Mouse (Mus musculus) neural tube, embryonic 14.5 days (tissue): ENCODE results near the gene Gm44511. TPM values are rescaled to one million over a fixed set of nuclear protein-coding genes. Genes with fewer than 3 reads are reported as not detected.

Source experiments
- ATAC-seq: fragments of 200-750 bp; cut with Nextera tagmentation; 2 replicates; pipeline ENCODE4 v1.8.0; 2017; ENCODE audit warnings: low read depth, mild to moderate bottlenecking, moderate TSS enrichment, moderate library complexity
- H3K27ac ChIP-seq: fragments of 300-500 bp; sonication (generic); 2 replicates; pipeline ENCODE4 v1.5.1; 2014; ENCODE audit warnings: low read depth, mild to moderate bottlenecking, control low read depth, low read length, moderate library complexity, mixed read lengths
- H3K27me3 ChIP-seq: fragments of 300-500 bp; sonication (generic); 2 replicates; pipeline ENCODE4 v1.6.1; 2014; ENCODE audit warnings: low read length; ENCODE audit not compliant: control insufficient read depth, insufficient read depth
- H3K36me3 ChIP-seq: fragments of 300-500 bp; sonication (generic); 2 replicates; pipeline ENCODE4 v1.6.1; 2014; ENCODE audit warnings: low read length, mixed read lengths; ENCODE audit not compliant: control insufficient read depth, insufficient read depth
- H3K4me1 ChIP-seq: fragments of 300-500 bp; sonication (generic); 2 replicates; pipeline ENCODE4 v1.6.1; 2014; ENCODE audit warnings: low read length; ENCODE audit not compliant: control insufficient read depth, insufficient read depth
- H3K4me2 ChIP-seq: fragments of 300-500 bp; sonication (generic); 2 replicates; pipeline ENCODE4 v1.6.1; 2014; ENCODE audit warnings: mild to moderate bottlenecking, low read depth, low read length, control low read depth
- H3K4me3 ChIP-seq: fragments of 300-500 bp; sonication (generic); 2 replicates; pipeline ENCODE4 v1.5.1; 2014; ENCODE audit warnings: low read depth, low read length, control low read depth, mixed read lengths
- H3K9ac ChIP-seq: fragments of 300-500 bp; sonication (generic); replicated peaks from 2 replicates; pipeline ENCODE4 v1.6.1; 2014; ENCODE audit warnings: low read depth, mild to moderate bottlenecking, control low read depth, low read length, mixed read lengths
- H3K9me3 ChIP-seq: fragments of 300-500 bp; sonication (generic); 2 replicates; pipeline ENCODE4 v1.6.1; 2016; ENCODE audit warnings: low read length; ENCODE audit not compliant: control insufficient read depth
- WGBS: fragments of 180-500 bp; shearing (Covaris S2); extraction: QIAGEN DNeasy Blood & Tissue Kit; methylation state at CpG from one replicate; pipeline ENCODE4 v1.1.7; 2014; 5-methylcytosine and 5-hydroxymethylcytosine counted together
- polyA plus RNA-seq: library from polyadenylated mRNA; unstranded; fragments of >200 nt; fragmentation: Nextera tagmentation; extraction: Ambion mirVana; gene quantifications from 2 replicates; pipeline ENCODE4 v1.2.1, GENCODE M21; 2014

Gene Gm44511
- polyA plus RNA-seq: not detected in 2 replicates

DNA sequence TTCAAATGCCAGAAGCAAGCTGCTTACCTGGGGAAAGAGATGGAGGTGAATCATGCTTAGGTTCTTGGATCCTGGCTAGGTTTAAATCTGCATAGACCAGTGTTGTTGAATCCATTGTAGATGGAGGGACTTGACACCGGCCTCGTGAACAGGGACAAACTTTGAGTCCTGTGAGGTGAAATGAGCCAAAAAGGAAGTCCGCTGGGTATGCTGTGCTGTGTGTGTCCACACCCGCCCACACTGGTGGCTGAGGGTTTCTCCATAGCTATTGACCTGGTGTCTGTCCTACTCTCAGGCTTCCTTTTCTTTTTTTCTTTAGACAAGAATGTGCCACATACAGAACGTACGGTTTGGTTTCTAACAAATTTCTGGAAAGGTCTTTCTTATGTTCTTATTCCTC lies at the start of gene Gm44511, which contains the start of gene Klrb1b:
TSS of gene Gm44511 (minus strand) at position 184 of the 400 bp plus-strand sequence.
TSS of gene Klrb1b (minus strand) at position 200 of the 400 bp plus-strand sequence.
- H3K9me3 ChIP-seq: no peaks in the 10 kb centered on the region
- H3K4me2 ChIP-seq: no peak within 1 kb of the TSS
- no peaks in the 10 kb centered on the region for H3K36me3 ChIP-seq
- H3K9ac ChIP-seq: no peak within 1 kb of the TSS
- H3K4me3 ChIP-seq: no peak within 1 kb of the TSS
- 90% methylated on average over 6 of the region's 6 CpGs for WGBS
- H3K4me1 ChIP-seq: no peaks in the 10 kb centered on the region
- no peak within 1 kb of the TSS for H3K27ac ChIP-seq
- no peak for ATAC-seq
- no peaks in the 10 kb centered on the region for H3K27me3 ChIP-seq

DNA sequence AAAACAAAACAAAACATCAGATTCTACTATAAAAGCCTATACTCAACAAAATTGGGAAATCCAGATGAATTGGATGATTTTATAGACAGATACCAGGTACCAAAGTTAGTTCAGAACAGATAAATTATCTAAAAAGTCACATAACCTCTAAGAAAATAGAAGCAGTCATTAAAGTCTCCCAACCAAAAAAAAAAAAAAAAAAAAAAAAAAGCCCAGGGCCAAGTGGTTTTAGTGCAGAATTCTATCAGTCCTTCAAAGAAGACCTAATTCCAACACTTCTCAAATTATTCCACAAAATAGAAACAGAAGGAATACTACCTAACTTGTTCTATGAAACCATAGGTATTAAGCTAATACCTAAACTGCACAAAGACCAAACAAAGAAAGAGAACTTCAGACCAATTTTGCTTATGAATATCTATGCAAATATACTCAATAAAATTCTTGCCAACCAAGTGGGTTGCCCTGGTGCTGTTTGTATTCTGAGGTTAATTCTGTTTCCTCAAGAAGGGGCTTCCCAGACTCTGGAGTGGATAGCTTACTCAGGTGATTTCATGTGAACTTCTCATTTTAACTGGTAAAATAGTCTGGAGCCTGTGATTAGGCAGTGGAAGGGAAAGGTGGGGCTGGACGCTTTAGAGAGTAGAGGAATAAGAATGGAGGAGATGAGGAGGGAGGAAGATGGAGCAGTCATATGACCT lies 45.9 kb upstream of the Gm44511 start:
- H3K27me3 ChIP-seq: no peaks in the 10 kb centered on the region
- no peak overlapping the region for H3K9ac ChIP-seq
- H3K9me3 ChIP-seq: no peaks in the 10 kb centered on the region
- H3K4me2 ChIP-seq: no peak overlapping the region
- 94% methylated on average over 1 of the region's 1 CpGs for whole genome bisulfite sequencing
- H3K27ac ChIP-seq: no peak overlapping the region
- no peaks in the 10 kb centered on the region for H3K4me1 ChIP-seq
- H3K36me3 ChIP-seq: no peaks in the 10 kb centered on the region
- H3K4me3 ChIP-seq: no peak overlapping the region
- no peak for ATAC-seq

GRCm38 (mm10) chr6:128868861-128869260 lies 42.7 kb upstream of the Gm44511 start:
- ATAC-seq: no peak
- Histone ChIP-seq H3K36me3 (no peaks in the 10 kb centered on the region), H3K9ac (no peak overlapping the region), H3K9me3 (no peaks in the 10 kb centered on the region), H3K4me2 (no peak overlapping the region), H3K4me1 (no peaks in the 10 kb centered on the region), H3K27me3 (no peaks in the 10 kb centered on the region), H3K27ac (no peak overlapping the region), H3K4me3 (no peak overlapping the region)
- WGBS: 7% methylated on average over 3 of the region's 3 CpGs

- Histone ChIP-seq H3K9ac (no peak overlapping the region), H3K4me2 (no peak overlapping the region), H3K9me3 (no peaks in the 10 kb centered on the region), H3K27ac (no peak overlapping the region), H3K4me3 (no peak overlapping the region), H3K36me3 (no peaks in the 10 kb centered on the region), H3K4me1 (no peaks in the 10 kb centered on the region), H3K27me3 (no peaks in the 10 kb centered on the region)
- WGBS: 85% methylated on average over 2 of the region's 2 CpGs
- ATAC-seq: no peak
These were observed 31.9 kb upstream of the Gm44511 start for GRCm38 (mm10) chr6:128857976-128858375.

- Histone ChIP-seq H3K9me3 (no peaks in the 10 kb centered on the region), H3K4me1 (no peaks in the 10 kb centered on the region), H3K4me3 (no peak overlapping the region), H3K36me3 (no peaks in the 10 kb centered on the region), H3K4me2 (no peak overlapping the region), H3K27ac (no peak overlapping the region), H3K9ac (no peak overlapping the region), H3K27me3 (no peaks in the 10 kb centered on the region)
- ATAC-seq: peak; percentile 62; the same call in 1 of the 2 replicates
- WGBS: 53% methylated on average over 5 of the region's 5 CpGs
These were observed 30.1 kb upstream of the Gm44511 start for GRCm38 (mm10) chr6:128856250-128856649.

- Histone ChIP-seq H3K36me3 (no peaks in the 10 kb centered on the region), H3K27me3 (no peaks in the 10 kb centered on the region), H3K9me3 (no peaks in the 10 kb centered on the region), H3K27ac (no peak overlapping the region), H3K4me2 (no peak overlapping the region), H3K4me1 (no peaks in the 10 kb centered on the region), H3K4me3 (no peak overlapping the region), H3K9ac (no peak overlapping the region)
- ATAC-seq: no peak
- WGBS: 87% methylated on average over 1 of the region's 1 CpGs
These were observed 29.4 kb upstream of the Gm44511 start for GRCm38 (mm10) chr6:128855477-128855876.

DNA sequence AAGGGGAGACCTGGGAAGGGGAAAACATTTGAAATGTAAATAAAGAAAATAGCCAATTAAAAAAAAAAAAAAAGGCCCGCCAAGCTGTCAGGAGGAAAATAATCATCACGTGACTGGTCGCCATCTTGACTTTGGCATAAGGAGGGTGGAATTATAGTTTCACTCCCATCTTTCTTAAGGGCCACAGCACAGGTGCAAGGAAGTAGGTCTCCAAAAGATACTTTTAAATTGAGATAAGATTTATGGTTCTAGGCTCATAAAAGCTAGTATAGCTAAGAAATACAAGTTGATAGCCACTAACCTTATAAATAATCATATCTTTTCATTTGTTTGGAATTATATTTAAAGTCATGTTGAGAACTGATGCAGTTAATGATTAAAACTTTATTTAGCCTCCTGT lies 28.8 kb upstream of the Gm44511 start:
- H3K9me3 ChIP-seq: no peaks in the 10 kb centered on the region
- no peaks in the 10 kb centered on the region for H3K27me3 ChIP-seq
- H3K4me2 ChIP-seq: no peak overlapping the region
- ATAC-seq: no peak
- H3K27ac ChIP-seq: no peak overlapping the region
- no peaks in the 10 kb centered on the region for H3K4me1 ChIP-seq
- no peak overlapping the region for H3K4me3 ChIP-seq
- WGBS: 97% methylated on average over 3 of the region's 3 CpGs
- H3K36me3 ChIP-seq: no peaks in the 10 kb centered on the region
- no peak overlapping the region for H3K9ac ChIP-seq

GRCm38 (mm10) chr6:128854024-128854820 lies 28.1 kb upstream of the Gm44511 start:
- no peaks in the 10 kb centered on the region for H3K27me3 ChIP-seq
- H3K4me2 ChIP-seq: no peak overlapping the region
- H3K9me3 ChIP-seq: no peaks in the 10 kb centered on the region
- H3K36me3 ChIP-seq: no peaks in the 10 kb centered on the region
- no peak overlapping the region for H3K9ac ChIP-seq
- H3K4me3 ChIP-seq: no peak overlapping the region
- 46% methylated on average over 12 of the region's 12 CpGs for WGBS
- no peak overlapping the region for H3K27ac ChIP-seq
- ATAC-seq: peak; percentile 86
- H3K4me1 ChIP-seq: no peaks in the 10 kb centered on the region

GRCm38 (mm10) chr6:128852766-128853165 lies 26.7 kb upstream of the Gm44511 start:
- ATAC-seq: no peak
- no peaks in the 10 kb centered on the region for H3K4me1 ChIP-seq
- no peak overlapping the region for H3K9ac ChIP-seq
- no peak overlapping the region for H3K4me2 ChIP-seq
- no peak overlapping the region for H3K27ac ChIP-seq
- 86% methylated on average over 3 of the region's 3 CpGs for WGBS
- no peaks in the 10 kb centered on the region for H3K27me3 ChIP-seq
- no peak overlapping the region for H3K4me3 ChIP-seq
- H3K9me3 ChIP-seq: no peaks in the 10 kb centered on the region
- H3K36me3 ChIP-seq: no peaks in the 10 kb centered on the region
